Mouse (Mus musculus): ENCODE results near the gene Glis3.

DNA sequence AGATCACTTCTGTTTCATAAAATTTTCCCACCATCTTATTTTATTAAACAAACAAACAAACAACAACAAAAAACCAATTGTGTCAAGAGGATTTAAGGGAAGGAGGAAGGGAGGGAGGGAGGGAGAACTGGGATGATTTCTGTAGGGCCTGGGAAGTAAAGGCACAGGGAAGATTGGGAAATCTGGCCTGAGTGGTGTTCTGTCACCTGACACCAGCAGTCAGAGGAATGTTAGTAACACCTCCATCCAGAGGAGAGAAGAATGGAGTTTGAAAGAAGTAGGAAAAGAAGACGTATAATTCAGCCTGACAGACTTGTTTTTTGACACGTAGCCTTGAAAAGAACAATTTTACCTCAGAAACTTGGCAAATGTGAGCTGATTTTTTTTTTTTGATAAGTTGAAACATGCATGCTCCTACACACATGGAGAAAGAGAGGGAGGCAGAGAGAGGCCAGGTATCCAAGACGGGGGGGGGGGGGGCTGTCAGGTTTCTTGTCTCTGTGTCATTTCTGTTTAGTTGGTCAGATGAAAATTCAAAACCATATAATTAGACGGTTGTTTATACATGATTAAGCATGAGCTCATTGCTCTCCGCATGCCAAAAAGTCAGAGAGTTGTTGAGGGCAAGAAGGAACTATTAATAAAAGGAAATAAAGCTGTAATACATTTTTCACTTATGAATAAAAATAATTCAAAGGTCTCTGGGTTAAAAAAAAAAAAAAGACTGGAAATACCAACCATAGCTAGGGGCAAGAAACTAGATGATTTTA lies 122.1 kb downstream of the Glis3 start:
- TF ChIP-seq CTCF (IDR thresholded peaks at IDR 0.05; ENCODE audit: borderline replicate concordance, insufficient read depth, low read length), result no peak
- no peak for TF ChIP-seq POLR2A (IDR thresholded peaks at IDR 0.05; ENCODE audit: low read depth, low read length)
